Mouse (Mus musculus): ENCODE results near the gene Tnfrsf25. TPM values are rescaled to one million over a fixed set of nuclear protein-coding genes. Genes with fewer than 3 reads are reported as not detected.

Tnfrsf25 gene
- total and polyA plus RNA-seq, 3 experiments, result 1.5 TPM; not detected in 2

DNA sequence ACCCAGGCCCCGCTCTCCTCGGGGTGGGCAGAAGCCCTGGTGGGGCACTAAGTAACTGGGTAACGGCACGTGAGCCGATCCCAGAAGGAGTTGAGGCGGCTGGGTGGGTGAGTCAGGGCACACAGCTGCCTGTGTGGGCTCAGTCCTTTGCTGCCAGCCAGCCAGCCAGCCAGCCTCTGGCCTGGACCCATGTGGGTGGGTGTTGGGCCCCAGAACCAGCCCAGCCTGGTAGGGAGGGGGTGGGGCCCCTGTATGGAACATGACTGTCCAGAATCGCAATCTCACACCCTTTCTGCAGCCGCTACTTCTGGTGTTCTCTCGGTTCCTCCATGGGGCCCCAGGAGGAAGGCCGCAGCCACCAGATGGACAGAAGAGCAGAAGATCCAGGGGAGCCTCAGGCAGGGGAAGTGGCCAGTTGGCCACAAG lies 37.6 kb upstream of the Tnfrsf25 start:
- in situ Hi-C loops (cut with MboI; ENCODE audit: low pct_ligation_motif_present, low pct_unique_long_range_greater_than_20kb, low sequenced_read_pairs), result loop anchor here (5.0 kb wide), 1 partner anchor 36 kb away; no protein-coding TSS in a partner anchor

DNA sequence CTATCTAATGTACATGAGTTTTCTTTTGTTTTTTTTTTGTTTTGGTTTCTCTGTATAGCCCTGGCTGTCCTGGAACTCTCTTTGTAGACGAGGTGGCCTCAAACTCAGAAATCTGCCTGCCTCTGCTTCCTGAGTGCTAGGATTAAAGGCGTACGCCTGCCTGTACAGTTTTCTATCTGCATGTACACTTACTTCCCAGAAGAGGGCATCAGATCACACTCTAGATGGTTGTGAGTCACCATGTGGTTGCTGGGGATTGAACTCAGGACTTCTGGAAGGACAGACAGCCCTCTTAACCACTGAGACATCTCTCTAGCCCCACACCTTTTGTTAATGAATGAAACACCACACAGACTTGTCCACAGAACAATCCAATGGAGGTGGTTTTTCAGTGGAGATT lies 36.5 kb upstream of the Tnfrsf25 start:
- H3K79me2 ChIP-seq (replicated peaks; ENCODE audit: control insufficient read depth, extremely low read depth, insufficient read depth, poor library complexity, severe bottlenecking), result no peaks in the 10 kb centered on the region
- in situ Hi-C loops (cut with MboI; ENCODE audit: low pct_ligation_motif_present, low pct_unique_long_range_greater_than_20kb, low sequenced_read_pairs) (loop anchor here (5.0 kb wide), 1 partner anchor 37 kb away; no protein-coding TSS in a partner anchor), dilution Hi-C loops (cut with MboI; ENCODE audit: extremely low pct_ligation_motif_present, extremely low pct_unique_long_range_greater_than_20kb, low sequenced_read_pairs) (no loop called here)
- no peak overlapping the region for H3K9ac ChIP-seq (ENCODE audit: insufficient read depth, low read depth)
- peaks cover 4% of the 10 kb centered on the region for H3K9me3 ChIP-seq (replicated peaks; ENCODE audit: low read length)
- no peak overlapping the region for H3K4me2 ChIP-seq (ENCODE audit: insufficient read depth, low read depth, poor library complexity, severe bottlenecking)
- TF ChIP-seq SIN3A (IDR thresholded peaks at IDR 0.05; ENCODE audit: low read length) (no peak), MXI1 (IDR thresholded peaks at IDR 0.05; ENCODE audit: low read depth, low read length) (no peak), USF2 (conservative IDR thresholded peaks at IDR 0.05; ENCODE audit: low read depth, low read length) (no peak), ELF1 (IDR thresholded peaks at IDR 0.05; ENCODE audit: low read depth, low read length) (no peak), ZKSCAN1 (IDR thresholded peaks at IDR 0.05; ENCODE audit: borderline replicate concordance, low read depth, low read length) (no peak), POLR2A (IDR thresholded peaks at IDR 0.05; ENCODE audit: low read depth, low read length) (no peak)
- H3K27ac ChIP-seq (ENCODE audit: insufficient read depth, low read depth), result no peak overlapping the region
- no peak overlapping the region for H3K4me3 ChIP-seq (replicated peaks in 1 of 3; ENCODE audit: low read depth in 2 of 3, low read length in 2 of 3, poor library complexity in 1 of 3)
- H3K27me3 ChIP-seq (replicated peaks), result peaks cover 37% of the 10 kb centered on the region
- peaks cover 7 to 13% of the 10 kb centered on the region in 2 experiments; a peak in 3 of 4 replicates for H3K4me1 ChIP-seq (ENCODE audit: control insufficient read depth in 1 of 2, insufficient read depth in 2 of 2)
- DNase-seq (ENCODE audit: extremely low read depth), result no peak
- H3K36me3 ChIP-seq (replicated peaks in 1 of 2; ENCODE audit: control insufficient read depth in 1 of 2, insufficient read depth in 1 of 2, low read length in 1 of 2), result no peaks in the 10 kb centered on the region

More for the DNA sequence above, 37.6 kb upstream of the Tnfrsf25 start:
- Histone ChIP-seq H3K36me3 (replicated peaks in 1 of 2; ENCODE audit: control insufficient read depth in 1 of 2, insufficient read depth in 1 of 2, low read length in 1 of 2) (no peaks in the 10 kb centered on the region), H3K79me2 (replicated peaks; ENCODE audit: control insufficient read depth, extremely low read depth, insufficient read depth, poor library complexity, severe bottlenecking) (no peaks in the 10 kb centered on the region), H3K27ac (ENCODE audit: insufficient read depth, low read depth) (peak overlapping the region; percentile 14; the same call in 1 of the 2 replicates), H3K9me3 (replicated peaks; ENCODE audit: low read length) (peaks cover 5% of the 10 kb centered on the region), H3K9ac (ENCODE audit: insufficient read depth, low read depth) (no peak overlapping the region), H3K4me2 (ENCODE audit: insufficient read depth, low read depth, poor library complexity, severe bottlenecking) (0 out of 2 replicates have a peak overlapping the region, but pooled peaks have one; percentile 6), H3K27me3 (replicated peaks) (peaks cover 26% of the 10 kb centered on the region), H3K4me1 (ENCODE audit: control insufficient read depth in 1 of 2, insufficient read depth in 2 of 2) (peaks cover 7 to 13% of the 10 kb centered on the region in 2 experiments; a peak in 3 of 4 replicates), H3K4me3 (replicated peaks in 1 of 3; ENCODE audit: low read depth in 2 of 3, low read length in 2 of 3, poor library complexity in 1 of 3) (no peak overlapping the region)
- peak; percentile 43 for TF ChIP-seq BHLHE40 (IDR thresholded peaks at IDR 0.05; ENCODE audit: low read depth, low read length)
- TF ChIP-seq NELFE (IDR thresholded peaks at IDR 0.05; ENCODE audit: low read depth, low read length), result no peak
- no peak for TF ChIP-seq TBP (conservative IDR thresholded peaks at IDR 0.05; ENCODE audit: low read depth, low read length)
- no peak for TF ChIP-seq ZC3H11A (IDR thresholded peaks at IDR 0.05; ENCODE audit: low read depth, low read length)
- no peak for TF ChIP-seq UBTF (IDR thresholded peaks at IDR 0.05; ENCODE audit: low read depth, low read length)
- TF ChIP-seq ZNF384 (IDR thresholded peaks at IDR 0.05; ENCODE audit: low read depth, low read length), result no peak
- peak; percentile 61; the same call in 1 of the 2 replicates for TF ChIP-seq CHD2 (IDR thresholded peaks at IDR 0.05; ENCODE audit: low read length)
- 0 out of 2 replicates have a peak, but pooled peaks have one; percentile 30 for TF ChIP-seq MEF2A (IDR thresholded peaks at IDR 0.05; ENCODE audit: borderline replicate concordance, low read depth, low read length)
- TF ChIP-seq GABPA (IDR thresholded peaks at IDR 0.05; ENCODE audit: insufficient replicate concordance, low read depth, low read length), result no peak
- TF ChIP-seq CHD1 (IDR thresholded peaks at IDR 0.05; ENCODE audit: low read depth, low read length), result no peak
- peak; percentile 64 for TF ChIP-seq TCF12 (IDR thresholded peaks at IDR 0.05; ENCODE audit: low read depth, low read length)
- TF ChIP-seq IRF4 (IDR thresholded peaks at IDR 0.05; ENCODE audit: low read depth, low read length), result peak; percentile 68
- TF ChIP-seq POLR2AphosphoS2 (IDR thresholded peaks at IDR 0.05; ENCODE audit: low read depth, low read length), result no peak
- no peak for TF ChIP-seq ELF1 (IDR thresholded peaks at IDR 0.05; ENCODE audit: low read depth, low read length)
- TF ChIP-seq JUND (conservative IDR thresholded peaks at IDR 0.05; ENCODE audit: low read depth, low read length), result no peak
- no peak for TF ChIP-seq USF2 (conservative IDR thresholded peaks at IDR 0.05; ENCODE audit: low read depth, low read length)
- dilution Hi-C loops (cut with MboI; ENCODE audit: extremely low pct_ligation_motif_present, extremely low pct_unique_long_range_greater_than_20kb, low sequenced_read_pairs), result no loop called here
- no peak for DNase-seq (ENCODE audit: extremely low read depth)
